Mouse (Mus musculus) small intestine, adult 2 months (tissue): Measurements from ENCODE around the gene Jak1.

Experiments used
- CTCF ChIP-seq: fragments of 200-500 bp; IDR thresholded peaks from 2 replicates; pipeline ENCODE4 v1.5.1; 2012; ENCODE audit warnings: low read depth, mild to moderate bottlenecking, control low read depth, inconsistent platforms, low read length, moderate library complexity, mixed read lengths; ENCODE audit not compliant: insufficient replicate concordance, insufficient read length; ENCODE audit errors: extremely low read depth
- POLR2A ChIP-seq: fragments of 200-500 bp; IDR thresholded peaks from 2 replicates; pipeline ENCODE4 v1.6.1; 2012; ENCODE audit warnings: low read depth, mild to moderate bottlenecking, control low read depth, inconsistent platforms, low read length, moderate library complexity

DNA sequence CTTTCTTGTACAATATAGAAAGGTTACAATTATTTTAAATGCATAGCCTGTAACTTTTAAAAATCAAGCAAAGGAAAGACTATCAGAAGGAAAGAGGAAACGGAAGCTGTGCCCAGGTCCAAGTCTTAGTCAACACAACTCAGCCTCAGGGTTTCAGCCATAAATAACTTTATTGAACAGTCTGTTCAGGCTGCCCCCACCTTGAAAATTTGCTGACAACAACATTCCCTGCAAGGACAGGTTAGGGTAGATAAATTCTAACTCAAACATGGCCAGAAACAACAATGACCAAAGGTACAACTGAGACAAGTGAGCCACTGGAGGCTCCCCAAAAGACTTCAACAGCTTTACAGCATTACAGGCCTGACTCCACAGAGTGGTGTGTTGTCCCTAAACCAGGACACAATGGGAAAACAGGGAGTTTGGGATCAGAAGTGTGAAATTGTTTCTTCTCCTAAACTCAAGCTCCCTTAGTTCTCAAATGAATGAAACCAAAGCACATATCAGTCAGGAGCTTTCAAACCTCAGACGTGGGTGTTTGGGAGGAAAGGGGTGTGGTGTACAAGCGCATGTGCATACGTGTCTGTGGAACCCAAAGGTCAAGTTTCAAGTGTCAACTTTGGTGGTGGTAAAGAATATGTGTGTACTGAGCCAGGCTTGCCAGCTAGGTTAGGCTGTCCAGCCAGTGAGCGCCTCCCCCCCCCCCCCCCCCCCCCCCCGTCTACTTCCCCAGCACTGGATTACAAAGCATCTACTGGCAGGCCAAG, 14.9 kb downstream of the Jak1 start:
- TF ChIP-seq CTCF (no peak), POLR2A (no peak)
